Mouse (Mus musculus): Measurements from ENCODE around the gene Dact3. TPM values are rescaled to one million over a fixed set of nuclear protein-coding genes. Genes with fewer than 3 reads are reported as not detected.

The Dact3 gene
- total RNA-seq, 2 experiments from 2014 or later = 0.09 to 0.15 TPM

DNA sequence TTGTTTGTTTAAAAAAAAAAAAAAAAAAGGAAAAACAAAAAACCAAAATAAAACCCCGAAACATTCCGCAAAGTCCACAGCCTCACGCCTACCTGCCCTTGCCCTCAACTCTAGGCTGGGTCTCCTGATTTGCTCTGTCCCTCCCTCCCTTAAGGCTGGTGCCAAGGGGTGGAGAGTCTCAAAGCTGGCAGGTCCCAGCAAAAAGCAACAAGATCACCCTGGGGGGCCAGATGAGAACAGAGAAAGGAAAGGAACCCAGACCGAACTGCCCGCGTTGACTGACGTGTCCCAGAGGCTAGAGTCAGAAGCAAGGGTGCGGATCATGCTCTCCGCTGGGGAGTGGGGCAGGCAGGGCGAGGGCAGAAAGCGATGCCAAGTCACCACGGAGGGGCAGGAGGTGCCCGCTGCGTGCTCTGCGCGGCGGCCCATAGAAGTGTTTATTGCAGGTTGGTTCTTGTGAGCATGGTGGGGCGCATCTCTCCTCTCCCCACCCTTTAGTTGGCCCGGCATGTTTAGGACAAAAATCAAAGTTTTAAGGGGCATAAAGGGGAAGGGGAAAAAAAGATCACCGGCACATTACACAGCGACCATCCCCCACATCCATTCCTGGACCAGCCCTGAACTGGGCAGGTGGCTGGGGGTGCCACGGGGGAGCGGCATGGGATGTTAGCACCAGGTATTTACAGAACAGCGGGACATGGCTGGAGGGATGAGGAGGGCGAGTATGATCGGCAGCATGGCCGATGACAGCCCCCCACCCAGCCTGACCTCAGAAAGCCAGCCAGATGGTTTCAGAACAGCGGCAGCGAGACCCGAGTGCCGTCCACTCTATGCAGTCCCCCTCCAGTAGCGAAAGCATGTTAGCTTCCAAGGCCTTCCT is 40.6 kb downstream of the Dact3 start:
- ATAC-seq (ENCODE audit: poor library complexity, severe bottlenecking) = no peak

DNA sequence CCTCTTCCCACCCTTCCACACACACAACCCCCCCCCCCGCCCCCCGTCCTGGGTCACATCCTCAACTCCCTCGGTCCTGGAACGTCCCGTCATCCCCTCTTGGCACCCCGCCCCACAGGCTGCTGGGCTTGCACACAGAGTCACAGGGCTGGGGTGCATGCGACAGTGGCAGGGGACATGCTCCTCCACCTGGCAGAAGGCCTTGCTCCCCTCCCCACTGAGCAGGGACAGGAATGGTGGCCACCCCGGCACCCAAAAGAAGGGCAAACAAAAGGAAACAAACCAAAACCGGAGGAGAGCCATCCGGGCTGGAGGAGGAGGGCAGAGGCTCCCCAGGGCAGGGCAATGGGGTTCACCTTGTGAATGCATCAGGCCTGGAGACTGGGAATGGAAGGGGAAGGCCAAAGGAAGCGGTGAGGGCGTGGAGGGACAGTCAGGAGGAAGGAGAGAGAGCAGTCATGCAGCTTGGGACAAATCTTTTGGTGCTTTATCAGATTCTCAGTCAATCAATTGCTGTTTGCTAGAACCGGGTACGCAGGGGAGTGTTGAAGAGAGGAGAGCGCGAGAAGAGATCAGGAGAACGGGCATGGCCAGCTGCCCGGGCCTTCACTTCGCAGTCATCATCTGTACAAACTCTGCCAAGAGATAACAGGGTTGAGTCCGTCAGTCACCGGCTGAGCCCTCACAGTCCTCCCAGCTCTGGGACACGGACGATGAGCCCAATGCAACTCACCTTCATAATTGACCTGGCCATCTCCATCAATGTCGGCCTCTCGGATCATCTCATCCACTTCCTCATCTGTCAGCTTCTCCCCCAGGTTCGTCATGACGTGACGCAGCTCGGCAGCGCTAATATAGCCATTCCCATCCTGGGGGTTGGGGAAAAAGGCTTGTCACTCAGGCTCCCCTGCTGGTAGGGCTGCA is 41.5 kb downstream of the Dact3 start:
- ATAC-seq (ENCODE audit: poor library complexity, severe bottlenecking) = no peak

DNA sequence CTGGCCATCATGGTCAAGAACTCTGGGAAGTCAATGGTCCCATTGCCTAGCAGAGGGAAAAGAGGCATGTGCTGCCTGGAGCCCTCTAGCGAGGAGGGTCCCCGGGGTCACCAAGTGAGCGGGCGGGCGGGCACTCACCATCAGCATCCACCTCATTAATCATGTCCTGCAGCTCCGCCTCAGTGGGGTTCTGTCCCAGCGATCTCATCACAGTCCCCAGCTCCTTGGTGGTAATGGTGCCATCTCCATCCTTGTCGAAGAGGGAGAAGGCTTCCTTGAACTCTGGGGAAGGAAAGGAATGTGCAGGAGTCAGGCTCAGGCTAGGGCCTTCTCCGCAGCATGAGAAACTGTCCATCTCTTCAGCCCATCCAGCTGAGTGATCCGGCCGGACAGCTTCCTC is 42.3 kb downstream of the Dact3 start:
- no peak for ATAC-seq (ENCODE audit: poor library complexity, severe bottlenecking)

DNA sequence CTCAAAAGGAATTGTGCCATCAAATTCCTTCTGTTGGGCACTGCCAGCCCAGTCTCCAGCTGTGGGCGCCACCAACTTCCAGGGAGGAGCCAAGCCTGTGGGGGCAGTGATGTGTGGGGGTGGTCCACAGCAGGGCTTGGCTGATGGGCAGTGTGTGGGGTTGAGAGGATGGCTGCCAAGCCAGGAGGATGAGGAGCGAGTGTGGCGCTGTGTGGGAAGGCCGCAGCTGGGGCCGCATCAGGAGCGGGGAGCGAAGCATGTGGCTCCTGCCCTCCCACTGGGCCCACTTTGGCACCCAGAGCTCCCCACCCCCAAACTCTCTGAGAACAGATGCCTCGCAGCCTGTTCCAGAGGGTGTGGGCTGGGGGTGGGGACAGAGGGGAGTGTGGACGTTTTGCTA is 42.9 kb downstream of the Dact3 start:
- ATAC-seq (ENCODE audit: poor library complexity, severe bottlenecking) = no peak

DNA sequence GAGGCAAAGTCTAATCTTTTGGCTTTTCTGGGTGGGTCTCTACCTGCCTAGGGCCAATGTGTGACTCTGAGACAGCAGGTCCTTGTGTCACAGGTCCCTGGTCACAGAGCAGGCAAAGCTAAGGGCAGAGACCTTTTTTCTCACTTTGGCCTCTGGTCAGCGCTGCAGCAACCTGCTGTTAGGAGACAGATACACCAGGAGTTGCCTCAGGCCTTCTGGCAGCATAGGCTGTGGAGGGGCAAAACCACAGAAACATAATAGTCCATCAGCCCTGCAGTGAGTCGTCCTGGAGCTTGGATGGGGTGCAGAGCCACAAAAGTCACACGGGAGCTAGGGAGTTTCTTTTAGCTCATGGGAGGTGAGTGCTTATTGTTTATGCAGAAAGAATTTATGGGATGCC is 43.6 kb downstream of the Dact3 start:
- ATAC-seq (ENCODE audit: poor library complexity, severe bottlenecking) = no peak

DNA sequence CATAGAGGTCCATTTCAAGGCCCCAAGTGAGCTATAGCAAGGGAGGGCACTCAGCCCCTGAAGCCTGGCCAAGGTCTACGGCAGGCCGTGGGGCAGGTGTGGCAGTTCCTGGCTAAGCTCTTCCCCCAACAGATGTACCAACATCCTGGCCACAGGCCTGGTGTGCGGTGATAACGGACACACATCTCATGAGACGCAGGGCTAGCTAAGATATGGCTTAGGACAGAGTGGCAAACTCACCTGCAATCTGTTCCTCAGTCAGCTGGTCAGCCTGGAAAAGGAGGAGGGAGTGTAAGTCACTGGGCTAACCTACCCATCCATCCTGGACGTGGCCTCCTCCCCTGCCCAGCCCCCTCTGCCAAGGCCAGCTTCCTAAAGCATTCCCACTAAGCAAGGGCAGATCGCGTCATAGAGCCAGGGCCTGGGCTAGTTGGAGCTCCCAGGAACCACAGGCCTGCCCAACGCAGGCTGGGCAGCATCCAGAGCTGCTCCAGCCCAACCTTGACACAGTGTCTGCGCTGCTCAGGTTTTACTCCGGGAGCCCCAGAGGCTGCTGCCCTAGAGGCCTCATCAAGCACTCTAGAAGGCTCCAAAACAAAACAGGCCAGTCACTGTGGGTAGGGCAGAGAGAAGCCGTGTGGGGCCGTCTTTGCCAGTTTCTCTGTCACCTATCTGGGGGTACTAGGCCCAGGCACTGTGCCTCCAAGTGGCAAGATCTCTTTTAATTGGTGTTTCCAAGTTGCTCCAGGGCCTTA is 44.5 kb downstream of the Dact3 start:
- no peak for ATAC-seq (ENCODE audit: poor library complexity, severe bottlenecking)

DNA sequence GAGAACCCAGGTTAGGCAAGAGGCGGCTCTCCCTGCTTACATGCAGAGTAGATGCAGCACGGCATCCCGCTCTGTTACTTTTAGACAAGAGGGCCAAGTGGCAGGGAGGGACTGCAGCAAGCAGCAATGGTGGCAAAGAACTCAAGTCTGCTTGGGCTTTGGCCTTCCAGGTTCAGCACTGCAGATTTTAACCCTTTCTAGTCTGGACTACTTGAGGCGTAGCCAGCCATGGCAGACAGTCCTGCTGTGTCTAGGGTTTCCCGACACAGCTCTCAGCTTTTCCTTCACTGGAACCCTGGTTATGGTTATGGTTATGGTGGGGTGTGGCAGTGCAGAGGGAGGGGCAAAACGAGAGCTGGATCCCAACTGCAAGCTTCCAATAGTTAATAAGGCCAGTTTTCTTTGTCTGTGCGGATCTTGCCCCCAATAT is 45.0 kb downstream of the Dact3 start:
- no peak for ATAC-seq (ENCODE audit: poor library complexity, severe bottlenecking)

DNA sequence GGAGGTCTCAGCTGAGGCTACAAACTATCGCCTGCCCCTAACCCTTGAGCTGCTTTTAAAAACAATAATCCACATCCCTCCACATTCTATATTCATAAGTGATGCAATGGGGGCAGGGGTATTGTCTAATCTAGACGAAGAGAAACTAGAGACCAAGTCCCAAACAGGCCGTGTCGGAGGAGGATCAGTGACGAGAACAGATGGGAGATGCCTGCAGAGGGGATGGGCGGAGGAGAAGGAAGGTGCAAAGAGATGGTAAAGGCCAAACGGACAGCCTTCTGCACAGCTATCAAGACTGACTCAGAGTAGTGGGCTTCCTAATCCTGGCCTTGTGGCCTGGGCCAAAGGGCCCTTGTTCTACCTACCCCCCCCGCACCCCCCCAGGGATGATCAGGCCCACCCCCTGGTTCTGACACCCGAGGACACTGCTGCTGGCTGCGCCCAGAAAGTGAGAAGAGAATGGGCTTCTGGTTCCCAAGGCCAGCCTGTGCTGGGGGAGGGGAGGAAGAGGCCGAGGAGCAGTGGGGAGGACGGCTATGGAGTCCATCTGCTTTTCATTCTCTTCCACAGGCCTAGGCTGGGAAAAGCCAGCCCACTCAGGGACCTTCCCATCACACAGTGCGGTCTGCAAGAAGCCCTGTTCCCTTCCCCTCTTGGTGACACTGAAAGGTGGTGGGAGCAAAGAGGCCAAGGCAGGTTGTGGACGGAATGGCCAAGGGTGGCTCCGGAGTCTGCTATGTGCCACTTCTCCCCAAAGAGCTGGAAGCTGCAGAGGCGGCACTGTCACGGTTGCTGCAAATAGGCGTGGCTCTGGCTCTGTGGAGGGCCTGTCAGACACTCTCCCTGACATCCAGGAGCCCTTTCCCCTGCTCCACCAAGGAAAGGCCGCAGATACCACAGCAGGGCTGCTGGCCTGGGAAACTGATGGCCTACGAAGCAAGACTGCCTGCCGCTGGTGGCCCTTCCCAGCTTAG is 46.0 kb downstream of the Dact3 start:
- no peak for ATAC-seq (ENCODE audit: poor library complexity, severe bottlenecking)

DNA sequence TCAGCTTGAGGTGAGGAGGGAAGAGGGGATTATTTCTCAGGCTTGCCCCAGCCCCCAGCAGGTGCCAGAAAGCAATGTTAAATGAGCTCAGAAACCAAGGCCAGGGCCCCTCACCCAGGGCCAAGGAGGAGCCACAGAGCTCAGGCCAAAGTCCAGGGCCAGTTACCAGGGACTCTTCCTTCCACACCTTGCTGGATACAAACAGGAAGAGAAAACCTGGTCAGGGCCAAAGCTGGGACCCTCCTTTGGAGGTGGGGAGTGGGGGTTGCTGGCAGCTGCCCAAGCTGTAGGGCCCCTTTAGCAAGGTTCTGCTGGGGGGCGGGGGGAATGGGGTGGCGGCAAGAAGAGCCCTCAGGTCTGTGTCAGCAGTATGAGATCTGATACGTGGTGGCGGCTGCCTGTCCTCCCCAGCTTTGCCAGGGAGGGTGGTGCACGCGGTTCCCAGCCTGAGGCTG is 46.8 kb downstream of the Dact3 start:
- no peak for ATAC-seq (ENCODE audit: poor library complexity, severe bottlenecking)

- no peak for ATAC-seq (ENCODE audit: poor library complexity, severe bottlenecking)
Measured at GRCm38 (mm10) chr7:16922360-16922973, 47.4 kb downstream of the Dact3 start.

- ATAC-seq (ENCODE audit: poor library complexity, severe bottlenecking) = no peak
Measured at GRCm38 (mm10) chr7:16923283-16924036, 48.3 kb downstream of the Dact3 start.

GRCm38 (mm10) chr7:16924037-16924834 is 49.1 kb downstream of the Dact3 start, which contains the start of gene Calm3:
Gene Calm3 (minus strand): TSS chr7:16924114.
- peak; percentile 91 for ATAC-seq (ENCODE audit: poor library complexity, severe bottlenecking)

GRCm38 (mm10) chr7:16928341-16928740 is 53.2 kb downstream of the Dact3 start:
- ATAC-seq (ENCODE audit: poor library complexity, severe bottlenecking) = no peak

- peak; percentile 81 for ATAC-seq (ENCODE audit: poor library complexity, severe bottlenecking)
Measured at GRCm38 (mm10) chr7:16930850-16931249, 55.7 kb downstream of the Dact3 start.

DNA sequence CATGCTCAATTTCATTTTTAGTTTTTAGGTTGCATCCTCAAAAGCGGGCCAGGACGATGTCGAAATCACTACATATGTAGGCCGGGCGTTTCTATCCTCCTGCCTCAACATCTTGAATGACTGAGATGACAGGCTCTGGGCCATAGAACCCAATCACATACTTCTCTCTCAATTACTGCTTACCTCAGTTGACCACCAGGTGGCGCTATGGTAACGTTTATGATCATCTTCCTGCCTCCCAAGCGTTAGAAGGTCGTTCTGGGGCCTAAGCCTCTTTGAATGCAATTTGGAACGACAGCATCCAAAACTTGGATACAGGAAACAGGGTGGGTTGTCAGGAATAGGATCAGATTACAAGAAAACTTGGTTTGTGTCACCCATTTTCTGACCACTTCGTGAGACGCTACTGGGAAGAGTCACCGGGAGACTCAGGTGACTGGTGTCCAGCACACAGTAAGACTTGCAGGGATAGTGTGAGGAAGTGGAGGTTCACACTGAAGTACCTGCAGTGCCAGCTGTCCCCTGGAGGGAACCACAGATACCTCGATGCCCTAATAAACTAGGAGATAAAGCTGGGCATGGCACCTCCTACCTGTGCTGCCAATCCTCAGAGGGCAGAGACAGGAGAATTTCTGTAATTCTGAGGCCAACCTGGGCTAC is 57.0 kb downstream of the Dact3 start:
- ATAC-seq (ENCODE audit: poor library complexity, severe bottlenecking) = peak; percentile 88

GRCm38 (mm10) chr7:16932704-16933577 is 57.8 kb downstream of the Dact3 start:
- ATAC-seq (ENCODE audit: poor library complexity, severe bottlenecking) = peak; percentile 47; the same call in 1 of the 2 replicates
